Mouse (Mus musculus) erythroblast, embryonic 14.5 days (primary cell): ENCODE results near the gene Caskin1.

Source experiments
- GATA1 ChIP-seq: IDR thresholded peaks from 2 replicates; pipeline ENCODE4 v1.6.1; 2012; ENCODE audit warnings: low read length, inconsistent platforms, mixed read lengths
- TAL1 ChIP-seq: IDR thresholded peaks from 3 replicates; pipeline ENCODE4 v1.6.1; 2012; ENCODE audit warnings: low read length, inconsistent platforms, mixed read lengths

DNA sequence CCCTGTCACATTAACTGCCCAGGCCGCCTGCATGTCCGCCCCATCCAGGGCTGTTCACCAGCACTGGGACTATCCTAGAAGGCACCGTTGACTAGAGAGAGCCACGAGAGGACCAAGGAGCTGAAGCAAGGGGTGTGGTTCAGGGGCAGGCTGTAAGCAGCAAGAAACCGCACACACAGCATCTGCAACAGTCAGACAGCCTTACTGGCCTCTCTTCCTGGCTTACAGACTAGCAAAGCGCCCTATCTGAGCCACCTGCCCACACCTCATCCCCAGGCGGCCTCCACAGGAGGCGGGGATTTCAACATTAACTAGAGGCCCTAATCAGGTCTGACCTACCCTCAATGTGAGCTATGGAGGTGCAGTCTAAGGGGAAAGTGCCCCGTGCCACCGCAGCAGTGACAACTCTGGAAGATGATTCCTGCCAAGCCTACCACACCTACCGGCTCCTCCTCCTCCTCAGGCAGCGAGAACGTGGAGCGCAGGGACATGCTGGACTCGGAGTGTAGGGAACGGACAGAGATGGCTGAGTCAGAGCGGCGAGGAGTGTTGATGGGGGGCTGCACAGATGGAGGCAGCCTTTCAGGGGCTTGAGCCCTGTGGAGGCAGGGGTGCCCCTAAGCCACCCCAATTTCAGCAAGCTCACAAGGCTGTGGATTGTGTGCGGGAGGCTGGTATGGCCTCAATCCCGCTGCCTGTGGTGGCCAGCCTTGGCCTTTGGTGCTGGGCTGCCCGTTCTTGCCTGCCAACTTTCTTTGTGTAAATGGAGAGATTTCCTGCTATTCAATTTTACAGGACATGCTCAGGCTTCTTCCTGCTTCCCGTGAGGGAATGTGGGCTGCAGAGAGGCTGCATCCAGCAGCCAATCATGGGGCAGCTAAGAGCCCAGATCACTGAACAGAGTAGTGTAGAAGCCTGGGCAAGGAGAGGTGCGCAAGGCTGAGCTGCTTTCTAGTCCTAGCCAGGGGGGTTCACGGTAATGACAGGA lies 26.2 kb downstream of the Caskin1 start:
- TF ChIP-seq TAL1 (no peak), GATA1 (no peak)
